ENCODE assay signal across 8 mouse cellular contexts in the genomic region with DNA sequence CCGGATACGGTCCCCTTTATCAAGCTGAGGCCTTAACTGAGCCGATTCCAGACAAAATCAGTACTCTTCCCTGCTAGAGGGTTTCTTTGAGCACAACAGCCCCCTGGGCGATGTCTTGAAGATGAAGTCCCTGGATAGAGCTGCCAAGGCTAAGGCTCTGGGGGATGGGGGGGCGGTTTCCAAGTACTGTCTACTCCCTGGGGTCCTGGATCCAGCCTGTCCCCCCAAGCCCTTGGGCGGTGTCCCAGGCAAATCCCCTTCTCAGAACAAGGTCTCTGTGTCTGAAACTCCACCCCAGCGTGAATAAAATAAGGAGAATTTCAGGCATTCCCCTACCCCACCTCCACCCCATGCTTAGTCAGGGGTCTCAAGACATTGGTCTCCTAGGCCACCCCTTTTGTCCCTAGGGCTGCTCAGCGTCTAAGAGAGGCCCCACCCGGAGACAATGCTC. TPM values are rescaled to one million over a fixed set of nuclear protein-coding genes. Genes with fewer than 3 reads are reported as not detected.
DNase-seq lines count a peak whose midpoint lies in the region; ATAC-seq and TF ChIP-seq lines count a peak whose summit lies in the region.

No protein-coding gene starts in this region.

- H3K79me2 ChIP-seq in heart, adult 2 months (replicated peaks; ENCODE audit: control insufficient read depth, insufficient read depth, low read length) = no peaks in the 10 kb centered on the region
- H3K79me2 ChIP-seq in C2C12 (ENCODE audit: control insufficient read depth, insufficient read depth) = peaks cover 5% of the 10 kb centered on the region

- intact Hi-C loops in heart, adult 2 months (cut with DNase I) = no loop called here

- no peak for TF ChIP-seq POLR2A in heart, adult 2 months (IDR thresholded peaks at IDR 0.05; ENCODE audit: insufficient read depth, low read depth, low read length)
- no peak for TF ChIP-seq POLR2A in cerebellum, adult 2 months (IDR thresholded peaks at IDR 0.05; ENCODE audit: borderline replicate concordance, insufficient read depth, low read length)

- no peaks in the 10 kb centered on the region for H3K36me3 ChIP-seq in heart, adult 2 months (ENCODE audit: control insufficient read depth, insufficient read depth, low read length)
- no peaks in the 10 kb centered on the region for H3K36me3 ChIP-seq in C2C12 (ENCODE audit: control insufficient read depth, insufficient read depth)
- H3K36me3 ChIP-seq in heart, embryonic 15.5 days = no peaks in the 10 kb centered on the region; the same call in 1 of the 2 replicates
- no peaks in the 10 kb centered on the region for H3K36me3 ChIP-seq in liver, postnatal 0 days (replicated peaks; ENCODE audit: insufficient read depth, low read length)

- no peaks in the 10 kb centered on the region for H3K79me3 ChIP-seq in C2C12 (ENCODE audit: low read depth)

- no peak for ATAC-seq in heart, embryonic 15.5 days (replicated peaks; ENCODE audit: insufficient number of reproducible peaks, insufficient read depth, low FRiP score, low read depth)
- ATAC-seq in liver, postnatal 0 days = no peak

- WGBS in heart, adult 2 months = 24% methylated on average over 9 of the region's 9 CpGs
- WGBS in cerebellum, adult 2 months = 0% methylated on average over 9 of the region's 9 CpGs
- WGBS in heart, embryonic 15.5 days = 7% methylated on average over 9 of the region's 9 CpGs
- 36% methylated on average over 9 of the region's 9 CpGs for WGBS in liver, postnatal 0 days (ENCODE audit: insufficient replicate concordance)

- TF ChIP-seq EP300 in heart, adult 2 months (IDR thresholded peaks at IDR 0.05; ENCODE audit: insufficient read depth, low read depth, low read length) = no peak
- no peak for TF ChIP-seq EP300 in liver, postnatal 0 days (IDR thresholded peaks at IDR 0.05; ENCODE audit: low read depth)

- no peaks in the 10 kb centered on the region for H3K9me3 ChIP-seq in heart, embryonic 15.5 days (replicated peaks)
- no peaks in the 10 kb centered on the region for H3K9me3 ChIP-seq in liver, postnatal 0 days (ENCODE audit: low read length)

- no peak for DNase-seq in heart, adult 2 months
- DNase-seq in heart, adult 8-10 months (ENCODE audit: low spot score) = no peak
- peak; percentile 46 to 53 for DNase-seq in cerebellum, adult 2 months
- no peak for DNase-seq in liver, postnatal 0 days
- DNase-seq in ovary, postnatal 36 days (ENCODE audit: low spot score) = no peak
- DNase-seq in yolk sac, embryonic 10.5 days (ENCODE audit: low spot score) = no peak

- peak overlapping the region; percentile 95 for H3K4me2 ChIP-seq in heart, embryonic 15.5 days
- H3K4me2 ChIP-seq in liver, postnatal 0 days (ENCODE audit: low read depth, low read length) = peak overlapping the region; percentile 99

- H3K9ac ChIP-seq in heart, adult 2 months (ENCODE audit: low read depth, low read length) = peak overlapping the region; percentile 81
- H3K9ac ChIP-seq in heart, embryonic 15.5 days = peak overlapping the region; percentile 87
- peak overlapping the region; percentile 81 for H3K9ac ChIP-seq in liver, postnatal 0 days (replicated peaks)

- no peak for TF ChIP-seq CTCF in heart, adult 2 months (IDR thresholded peaks at IDR 0.05)
- TF ChIP-seq CTCF in C2C12 (IDR thresholded peaks at IDR 0.05; ENCODE audit: control insufficient read depth, insufficient read depth, insufficient read length) = no peak
- no peak for TF ChIP-seq CTCF in cerebellum, adult 2 months (IDR thresholded peaks at IDR 0.05; ENCODE audit: borderline replicate concordance, insufficient read depth, low read depth, low read length)
- TF ChIP-seq CTCF in liver, postnatal 0 days (IDR thresholded peaks at IDR 0.05; ENCODE audit: low read depth) = no peak

- peaks cover 4% of the 10 kb centered on the region for H3K4me1 ChIP-seq in heart, adult 2 months (ENCODE audit: control insufficient read depth, insufficient read depth, low read length)
- peaks cover 21% of the 10 kb centered on the region for H3K4me1 ChIP-seq in cerebellum, adult 2 months (ENCODE audit: control insufficient read depth, insufficient read depth, low read length)
- peaks cover 28% of the 10 kb centered on the region for H3K4me1 ChIP-seq in heart, embryonic 15.5 days (replicated peaks)
- peaks cover 21% of the 10 kb centered on the region for H3K4me1 ChIP-seq in liver, postnatal 0 days (ENCODE audit: insufficient read depth)

- H3K4me3 ChIP-seq in heart, adult 2 months = peak overlapping the region; percentile 56
- H3K4me3 ChIP-seq in C2C12 (ENCODE audit: insufficient read depth, poor library complexity, severe bottlenecking) = peak overlapping the region; percentile 46
- peak overlapping the region; percentile 84 for H3K4me3 ChIP-seq in cerebellum, adult 2 months (replicated peaks; ENCODE audit: insufficient read depth, low read depth, low read length)
- H3K4me3 ChIP-seq in heart, embryonic 15.5 days = peak overlapping the region; percentile 83
- peak overlapping the region; percentile 68 for H3K4me3 ChIP-seq in liver, postnatal 0 days (ENCODE audit: low read depth, low read length)

- peak overlapping the region; percentile 77 for H3K27ac ChIP-seq in heart, adult 2 months
- peak overlapping the region; percentile 92 for H3K27ac ChIP-seq in cerebellum, adult 2 months (ENCODE audit: insufficient read depth, low read length)
- peak overlapping the region; percentile 76 for H3K27ac ChIP-seq in heart, embryonic 15.5 days
- no peak overlapping the region for H3K27ac ChIP-seq in liver, postnatal 0 days (ENCODE audit: low read depth)

- H3K27me3 ChIP-seq in heart, adult 2 months (ENCODE audit: control insufficient read depth, insufficient read depth, low read length) = no peaks in the 10 kb centered on the region
- H3K27me3 ChIP-seq in C2C12 (ENCODE audit: control insufficient read depth, insufficient read depth, insufficient read length) = no peaks in the 10 kb centered on the region
- no peaks in the 10 kb centered on the region for H3K27me3 ChIP-seq in cerebellum, adult 2 months (ENCODE audit: control insufficient read depth, insufficient read depth, low read length)
- H3K27me3 ChIP-seq in heart, embryonic 15.5 days = no peaks in the 10 kb centered on the region
- no peaks in the 10 kb centered on the region for H3K27me3 ChIP-seq in liver, postnatal 0 days (ENCODE audit: insufficient read depth, low read length)

- peak overlapping the region; percentile 54 for H3ac ChIP-seq in C2C12 (ENCODE audit: control insufficient read depth, insufficient read length, low read depth)

TF ChIP-seq in C2C12, 6 proteins besides CTCF, POLR2A, EP300 and RAD21:
- TF ChIP-seq MAX (IDR thresholded peaks at IDR 0.05) (no peak), MYOG (IDR thresholded peaks at IDR 0.05; ENCODE audit: control insufficient read depth, extremely low read depth, insufficient read length) (no peak), USF1 (IDR thresholded peaks at IDR 0.05; ENCODE audit: low read depth) (no peak), CEBPB (IDR thresholded peaks at IDR 0.05; ENCODE audit: low read depth) (no peak), MYOD1 (IDR thresholded peaks at IDR 0.05; ENCODE audit: control insufficient read depth, insufficient read length, low read depth) (no peak), FOSL1 (IDR thresholded peaks at IDR 0.05; ENCODE audit: insufficient read depth, low read length, poor library complexity, severe bottlenecking) (no peak)

RNA-seq across cellular contexts. Expression of gene Numbl, which starts 1.1 kb away (rescaled TPM):
- total RNA-seq in heart, adult 2 months (2021) = 1 to 10 TPM; 3.7 to 6.1 TPM
- 7.8 and 9.7 TPM in 2 replicates for polyA plus RNA-seq in heart, adult 2 months (2012; rRNA removed)
- 1 to 10 TPM; 3.4 to 5.0 (median 4.1) TPM for total RNA-seq in heart, adult 8-10 months (2022)
- polyA plus RNA-seq in C2C12 (2012; fragmentation: generic; extraction: Trizol) = 11.7 TPM
- 56.7 and 64.1 TPM in 2 replicates for polyA plus RNA-seq in cerebellum, adult 2 months (2012; rRNA removed)
- 9.2 and 13.8 TPM in 2 replicates for polyA plus RNA-seq in heart, embryonic 15.5 days (2015; fragmentation: Nextera tagmentation; extraction: Ambion mirVana)
- 1.1 and 1.2 TPM in 2 replicates for polyA plus RNA-seq in liver, postnatal 0 days (2015; fragmentation: Nextera tagmentation; extraction: Ambion mirVana)

RNA-seq across cellular contexts. Expression of gene Coq8b, which starts 26.5 kb away (rescaled TPM):
- 1 to 10 TPM; 7.5 to 8.3 TPM for total RNA-seq in heart, adult 2 months (2021)
- polyA plus RNA-seq in heart, adult 2 months (2012; rRNA removed) = 11.6 and 19.4 TPM in 2 replicates
- total RNA-seq in heart, adult 8-10 months (2022) = 10 to 100 TPM in 2 of 4 experiments, 1 to 10 TPM in 2; 9.0 to 12.6 (median 10.1) TPM
- 9.3 TPM for polyA plus RNA-seq in C2C12 (2012; fragmentation: generic; extraction: Trizol)
- polyA plus RNA-seq in cerebellum, adult 2 months (2012; rRNA removed) = 20.8 and 23.9 TPM in 2 replicates
- 13.9 and 14.7 TPM in 2 replicates for polyA plus RNA-seq in heart, embryonic 15.5 days (2015; fragmentation: Nextera tagmentation; extraction: Ambion mirVana)
- polyA plus RNA-seq in liver, postnatal 0 days (2015; fragmentation: Nextera tagmentation; extraction: Ambion mirVana) = 20.1 and 23.5 TPM in 2 replicates

RNA-seq across cellular contexts. Expression of gene Itpkc, which starts 30.8 kb away (rescaled TPM):
- 1 to 10 TPM; 4.2 to 4.8 TPM for total RNA-seq in heart, adult 2 months (2021)
- 4.2 and 4.4 TPM in 2 replicates for polyA plus RNA-seq in heart, adult 2 months (2012; rRNA removed)
- total RNA-seq in heart, adult 8-10 months (2022) = 1 to 10 TPM; 4.6 to 6.2 (median 4.8) TPM
- 5.7 TPM for polyA plus RNA-seq in C2C12 (2012; fragmentation: generic; extraction: Trizol)
- 12.4 and 13.2 TPM in 2 replicates for polyA plus RNA-seq in cerebellum, adult 2 months (2012; rRNA removed)
- polyA plus RNA-seq in heart, embryonic 15.5 days (2015; fragmentation: Nextera tagmentation; extraction: Ambion mirVana) = 2.4 and 2.8 TPM in 2 replicates
- 1.2 and 1.5 TPM in 2 replicates for polyA plus RNA-seq in liver, postnatal 0 days (2015; fragmentation: Nextera tagmentation; extraction: Ambion mirVana)

Comparison
In these comparisons a context has a peak if more than half of its experiments do, and no peak if none do; other contexts are left out.
1. DNase-seq: peak in cerebellum, adult 2 months (2 of 2); none in heart, adult 2 months (0 of 2), heart, adult 8-10 months (single experiment), liver, postnatal 0 days (single experiment), ovary, postnatal 36 days (single experiment) and yolk sac, embryonic 10.5 days (single experiment).
2. Peak in every context shown above with its lines, with median percentiles within 50 percentile points of each other: H3K4me3 ChIP-seq and H3K9ac ChIP-seq.